Mouse (Mus musculus): Measurements from ENCODE around the gene Pabpn1.
"Not testable (repeated sequence)": the region's sequence is repeated elsewhere in the genome, so short reads cannot be mapped to it uniquely, and the experiment has no call there.

Gene Pabpn1

GRCm38 (mm10) chr14:54937361-54938182 lies 45.3 kb downstream of the Pabpn1 start:
- DNase-seq, result no peak

DNA sequence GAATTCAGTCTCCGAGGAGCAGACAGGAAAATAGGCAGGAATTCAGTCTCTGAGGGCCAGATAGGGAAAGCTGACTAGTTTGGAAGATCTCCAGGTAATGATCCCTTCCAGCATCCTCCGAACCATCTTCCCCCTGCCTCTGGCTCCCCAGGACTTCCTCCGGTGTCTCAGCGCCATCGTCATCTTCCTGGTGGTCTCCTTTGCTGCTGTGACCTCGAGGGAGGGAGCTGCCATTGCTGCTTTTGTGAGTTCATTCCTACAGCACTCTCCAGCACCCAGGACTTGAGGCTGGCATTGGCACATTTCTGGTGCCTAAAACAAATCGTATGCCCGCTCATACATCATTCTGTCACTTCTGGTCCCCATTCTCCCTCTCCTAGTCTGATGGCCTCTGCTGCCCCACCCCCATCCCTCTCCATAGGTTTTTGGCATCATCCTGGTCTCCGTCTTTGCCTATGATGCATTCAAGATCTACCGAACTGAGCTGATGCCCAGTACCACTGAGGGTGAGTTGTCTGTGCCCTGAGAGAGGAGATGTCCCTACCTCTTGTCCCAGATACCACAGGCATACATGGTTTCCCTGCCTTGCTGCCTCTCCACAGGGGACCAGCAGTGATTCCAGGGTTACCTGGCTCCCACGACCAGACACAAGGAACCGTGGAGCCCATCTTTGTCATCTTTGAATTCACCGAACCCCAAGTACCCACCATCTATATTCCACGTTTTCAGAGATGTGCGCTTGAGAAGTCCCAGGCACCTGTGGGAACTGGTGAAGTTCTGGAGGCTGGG lies 46.3 kb downstream of the Pabpn1 start:
- DNase-seq, result no peak

GRCm38 (mm10) chr14:54939434-54940175 lies 47.3 kb downstream of the Pabpn1 start:
- peak; percentile 84 for DNase-seq

DNA sequence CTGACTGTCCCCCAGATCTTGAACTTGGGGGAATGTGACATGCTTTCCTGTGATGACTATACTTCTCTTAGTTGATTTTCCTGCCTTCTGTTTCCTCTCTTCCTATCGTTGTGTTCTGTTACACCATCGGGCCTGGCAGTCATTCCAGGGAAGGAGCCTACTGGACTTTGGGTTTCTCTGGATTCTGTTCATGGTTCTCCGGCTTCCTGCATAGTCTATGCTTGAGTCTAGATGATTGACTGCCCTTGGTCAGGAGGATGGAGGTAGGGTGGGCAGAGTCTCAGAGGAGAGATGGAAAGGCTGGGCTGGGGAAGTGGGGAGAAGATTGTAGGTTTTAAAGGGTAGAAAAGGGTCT lies 47.9 kb downstream of the Pabpn1 start:
- DNase-seq, result peak; percentile 41

- peak; percentile 62 for DNase-seq
Observed at GRCm38 (mm10) chr14:54941024-54941978, 49.0 kb downstream of the Pabpn1 start.

DNA sequence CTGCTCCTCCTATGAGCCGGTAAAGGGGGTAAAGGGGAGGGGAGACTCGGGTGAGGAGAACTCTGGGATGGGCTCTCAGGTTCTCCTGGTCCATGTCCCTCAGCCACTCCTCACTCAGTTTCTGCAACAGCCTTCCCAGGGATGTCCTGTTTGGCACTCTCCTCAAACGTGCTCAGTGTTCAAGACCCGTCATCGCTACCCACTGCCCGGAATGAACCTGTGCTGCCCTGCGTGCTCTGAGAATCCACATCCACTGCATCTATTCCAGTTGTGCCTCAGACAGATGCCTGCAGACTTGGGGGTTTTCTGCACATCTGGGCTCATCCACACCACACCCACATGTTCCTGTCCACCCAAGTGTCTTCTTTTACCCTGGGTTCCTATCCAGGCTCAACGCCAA lies 50.2 kb downstream of the Pabpn1 start:
- no peak for DNase-seq

DNA sequence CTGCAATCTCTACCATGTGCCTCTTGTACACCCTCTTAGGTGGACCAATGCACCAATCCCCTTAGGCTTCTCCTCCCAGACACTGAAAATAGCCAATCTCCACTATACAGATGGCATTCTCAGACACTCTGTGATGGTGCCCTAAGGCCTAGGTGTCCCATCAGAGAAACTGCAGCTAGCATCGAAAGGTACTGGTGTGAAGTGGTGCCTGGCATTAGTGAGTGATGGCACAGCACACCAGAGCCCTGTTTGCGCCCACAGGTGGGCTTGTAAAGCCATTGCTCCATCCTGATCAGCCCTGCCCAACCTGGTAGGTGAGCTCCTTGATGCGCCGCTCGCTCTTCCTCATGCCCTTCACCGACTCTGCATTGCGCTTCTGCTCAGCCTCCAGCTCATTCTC lies 51.7 kb downstream of the Pabpn1 start:
- no peak for DNase-seq

DNA sequence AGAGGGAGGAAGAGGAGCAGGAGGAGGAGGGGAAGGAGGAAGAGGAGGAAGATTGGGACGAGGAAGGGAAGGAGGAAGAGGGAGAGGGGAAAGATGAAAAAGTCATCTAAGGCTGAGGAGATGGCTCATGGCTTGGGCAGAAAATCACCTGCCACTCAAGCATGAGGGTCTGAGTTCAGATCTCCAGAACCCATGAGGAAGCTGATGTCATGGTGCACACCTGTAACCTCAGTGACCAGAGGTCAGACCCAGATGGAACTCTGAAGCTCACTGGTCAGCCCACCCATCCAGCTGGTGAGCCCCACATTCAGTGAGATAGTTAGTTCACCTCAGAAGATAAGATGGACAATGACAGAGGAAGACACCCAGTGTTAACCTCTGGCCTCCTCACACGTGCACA lies 52.6 kb downstream of the Pabpn1 start:
- DNase-seq, result no peak

GRCm38 (mm10) chr14:54945975-54946704 lies 53.8 kb downstream of the Pabpn1 start:
- DNase-seq, result no peak

DNA sequence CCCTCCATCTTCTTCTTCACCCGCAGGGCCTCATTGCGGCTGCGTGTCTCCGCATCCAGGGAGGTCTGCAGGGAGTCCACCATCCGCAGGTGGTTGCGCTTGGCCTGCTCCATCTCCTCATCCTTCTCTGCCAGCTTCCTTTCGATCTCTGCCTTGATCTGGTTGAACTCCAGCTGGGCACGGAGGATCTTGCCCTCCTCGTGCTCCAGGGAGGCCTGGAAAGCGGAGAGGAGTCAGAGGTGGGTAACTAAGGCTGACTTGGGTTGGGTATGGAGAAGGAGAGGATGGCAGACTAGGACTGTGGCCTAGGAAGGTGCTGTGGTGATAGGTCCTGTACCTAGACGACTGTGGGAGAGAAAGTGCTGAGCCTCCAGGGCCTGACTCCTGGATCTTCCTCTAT lies 54.7 kb downstream of the Pabpn1 start:
- not testable (repeated sequence) for DNase-seq

Measured in kidney, postnatal 14 days (tissue).